Mouse (Mus musculus) telencephalon, adult 2 months (tissue): ENCODE data around the gene Olfr598.
"Not testable (repeated sequence)": the region's sequence is repeated elsewhere in the genome, so short reads cannot be mapped to it uniquely, and the experiment has no call there.

ENCODE experiments used
- DNase-seq: peaks from one replicate; pipeline ENCODE4 v3.0.0-alpha.2; 2011; ENCODE audit warnings: low read depth, low spot score

Olfr598 gene

DNA sequence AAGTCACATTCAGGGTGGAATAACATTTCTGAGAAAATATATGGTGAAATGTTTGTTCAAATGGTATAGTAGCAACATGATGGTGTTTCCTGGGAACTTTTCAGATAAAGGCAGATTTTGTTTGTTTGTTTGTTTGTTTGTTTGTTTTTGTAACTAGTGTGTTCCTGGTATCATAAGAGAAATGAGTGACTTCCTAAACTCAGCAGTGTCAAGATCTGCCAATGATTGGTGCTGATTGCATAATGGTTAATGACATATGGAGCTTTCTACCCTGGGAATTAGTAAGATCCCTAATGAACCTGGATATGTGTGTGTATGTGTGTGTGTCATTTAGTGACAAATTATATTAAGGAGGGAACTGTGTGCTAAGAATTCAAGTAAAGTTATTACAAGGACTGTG, at the start of gene Olfr598:
TSS of gene Olfr598 (plus strand) at position 301 of the 400 bp plus-strand sequence.
- DNase-seq = no peak

DNA sequence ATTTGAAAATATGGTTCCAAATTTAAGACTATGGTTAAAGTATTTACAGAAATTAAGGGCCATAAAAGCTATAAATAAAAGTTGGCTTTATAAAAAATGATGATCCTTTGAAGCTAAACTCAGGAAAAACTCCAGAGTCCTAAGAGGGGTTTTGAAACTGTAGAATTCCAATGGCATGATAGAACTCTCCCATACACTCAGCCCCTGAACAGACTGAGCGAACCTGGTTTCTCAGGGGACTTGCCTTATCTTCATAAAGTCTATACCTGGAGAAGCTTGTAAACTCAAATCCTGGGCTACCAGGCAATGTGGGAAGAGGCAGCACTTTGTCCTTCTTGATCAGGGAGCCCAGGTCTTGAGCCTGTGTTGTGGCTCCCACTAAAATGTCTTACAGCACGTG, 18.0 kb upstream of the Olfr598 start, which contains the start of gene Olfr596:
TSS of gene Olfr596 (plus strand) at position 301 of the 400 bp plus-strand sequence.
- DNase-seq = not testable (repeated sequence)

DNA sequence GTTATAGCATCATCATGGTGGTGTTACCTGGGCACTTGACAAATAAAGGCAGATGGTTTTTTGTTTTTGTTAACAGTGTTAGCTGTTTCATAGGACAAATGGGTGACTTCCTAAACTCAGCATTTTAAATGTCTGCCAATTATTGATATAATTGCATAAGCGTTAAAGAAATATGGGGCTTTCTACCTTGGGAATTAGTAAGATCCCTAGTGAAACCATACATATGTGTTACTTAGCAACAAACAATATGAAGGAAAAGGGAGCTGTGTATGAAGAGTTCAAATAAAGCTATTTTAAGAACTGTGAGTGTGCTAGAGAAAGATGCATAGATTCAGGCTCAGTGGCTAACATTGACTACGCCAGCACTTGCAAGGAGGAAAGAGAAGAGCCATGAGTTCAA, 7.4 kb upstream of the Olfr598 start, which contains the start of gene Olfr597:
TSS of gene Olfr597 (plus strand) at position 301 of the 400 bp plus-strand sequence.
- DNase-seq = not testable (repeated sequence)

DNA sequence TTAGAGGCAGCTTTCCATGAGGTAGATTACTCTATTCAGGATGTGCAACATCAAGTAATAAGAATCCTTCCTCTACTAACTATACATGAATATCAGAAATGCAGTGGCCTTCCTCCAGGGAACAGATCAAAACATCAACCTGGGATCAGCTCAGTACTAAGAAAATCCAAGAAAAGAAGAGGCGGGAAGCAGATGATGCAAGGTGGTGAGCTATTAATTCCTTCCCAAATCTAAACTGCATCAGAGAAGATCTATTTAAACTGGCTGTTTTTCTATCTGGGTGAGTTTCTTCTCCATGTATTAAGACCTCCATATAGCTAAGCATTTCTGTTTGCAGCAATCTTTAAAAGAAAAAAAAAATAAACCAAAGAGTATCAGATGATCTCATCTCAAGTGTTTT, 12.2 kb downstream of the Olfr598 start, which contains the start of gene Olfr599:
TSS of gene Olfr599 (plus strand) at position 301 of the 400 bp plus-strand sequence.
- no peak for DNase-seq

DNA sequence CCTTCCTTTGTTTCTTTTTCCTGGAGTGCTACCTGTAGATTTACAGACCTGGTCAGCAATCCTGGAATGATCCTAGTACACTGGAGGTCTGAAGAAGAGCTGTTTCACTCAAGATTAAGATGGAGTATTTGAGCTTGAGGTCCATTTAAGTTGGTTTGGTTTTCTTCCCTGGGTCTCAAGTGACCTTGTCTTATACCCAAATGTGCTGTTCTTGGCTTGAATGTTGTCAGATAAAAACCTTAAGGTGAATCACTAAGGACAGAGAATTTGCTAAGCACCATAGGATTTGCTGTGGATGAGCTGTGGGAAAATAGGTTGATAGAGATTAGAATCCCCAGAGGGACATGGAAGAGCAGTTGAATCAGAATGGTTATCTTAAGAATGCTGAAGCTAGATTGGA, 26.2 kb downstream of the Olfr598 start, which contains the start of gene Olfr600:
TSS of gene Olfr600 (minus strand) at position 101 of the 400 bp plus-strand sequence.
- DNase-seq = no peak

DNA sequence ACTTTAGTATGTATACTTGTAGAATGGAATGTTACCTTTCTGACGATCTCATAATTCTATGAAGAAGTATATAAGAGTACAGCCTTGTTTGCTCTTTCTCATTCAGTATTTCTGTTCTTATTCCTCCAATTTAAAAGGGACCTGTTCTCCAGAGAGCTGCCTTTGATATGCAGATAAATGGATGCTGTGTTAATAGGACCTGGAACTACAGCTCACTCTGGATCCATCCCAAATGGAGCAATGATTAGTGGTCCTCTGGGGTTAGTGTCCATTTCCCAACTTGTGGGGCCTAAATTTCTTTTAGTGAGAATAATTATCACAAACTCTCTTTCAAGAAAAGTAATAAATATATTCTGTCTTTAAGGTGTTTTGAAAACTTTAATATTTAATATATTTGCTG, 39.2 kb downstream of the Olfr598 start, which contains the start of gene Olfr601:
TSS of gene Olfr601 (minus strand) at position 101 of the 400 bp plus-strand sequence.
- DNase-seq = no peak
